Mouse (Mus musculus): Measurements from ENCODE around the gene Ints13.

Ints13 gene

DNA sequence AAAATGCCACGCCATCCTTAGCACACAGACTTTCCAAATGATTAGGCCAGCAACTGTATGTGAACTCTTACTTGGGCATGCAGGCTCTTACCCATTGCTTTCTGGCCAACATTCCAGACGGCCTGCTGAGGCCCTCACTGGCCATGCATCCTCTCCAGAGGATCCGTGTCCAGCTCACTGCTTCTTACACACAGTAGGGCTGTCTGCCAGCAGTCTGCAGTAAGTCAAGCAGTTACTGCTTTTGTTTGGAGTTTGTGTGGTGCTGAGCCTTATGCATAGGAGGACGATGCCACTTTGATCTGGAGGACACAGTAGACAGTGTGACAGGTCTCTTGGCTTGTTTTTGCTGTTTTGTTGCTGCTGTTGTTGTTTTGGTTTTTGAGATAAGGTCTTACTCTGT, 39.0 kb downstream of the Ints13 start:
- no peak for DNase-seq (ENCODE audit: low spot score in 2 of 2)

DNA sequence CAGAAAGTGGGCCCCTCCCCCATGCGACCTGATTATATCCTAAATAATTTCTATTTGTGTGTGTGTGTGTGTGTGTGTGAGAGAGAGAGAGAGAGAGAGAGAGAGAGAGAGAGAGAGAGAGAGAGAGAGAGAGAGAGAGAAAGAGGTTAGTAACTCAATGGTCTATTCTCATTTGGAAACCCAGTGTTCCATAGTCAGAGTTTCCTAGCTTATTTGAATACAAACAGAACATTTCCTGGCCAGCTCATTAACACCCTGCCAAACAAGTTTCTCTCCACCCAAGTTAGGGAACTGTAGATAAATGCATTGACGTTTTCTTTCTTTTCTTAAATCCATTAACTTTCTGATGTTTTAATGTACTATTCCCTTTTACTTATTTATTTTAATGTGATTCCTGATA, 39.6 kb downstream of the Ints13 start:
- no peak for DNase-seq (ENCODE audit: low spot score in 2 of 2)

DNA sequence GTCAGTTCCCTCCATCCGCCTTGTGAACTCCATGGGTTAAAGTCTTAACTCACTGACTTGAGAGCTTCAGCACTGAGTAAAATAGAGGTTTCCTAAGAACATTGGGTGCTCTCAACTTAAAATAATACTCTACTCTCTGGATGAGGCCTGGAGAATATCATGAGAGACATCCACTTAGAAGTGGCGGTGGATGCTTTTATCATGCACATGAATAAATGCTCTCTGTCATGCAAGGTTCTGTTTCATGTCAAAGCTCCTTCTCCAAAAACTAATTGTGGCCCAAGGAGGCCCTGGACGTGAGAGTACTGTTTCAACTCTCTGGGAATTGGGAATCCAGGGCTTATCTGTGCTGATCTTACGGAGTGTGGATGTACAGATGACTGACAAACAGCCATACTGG, 40.5 kb downstream of the Ints13 start:
- DNase-seq (ENCODE audit: low spot score in 2 of 2): no peak

DNA sequence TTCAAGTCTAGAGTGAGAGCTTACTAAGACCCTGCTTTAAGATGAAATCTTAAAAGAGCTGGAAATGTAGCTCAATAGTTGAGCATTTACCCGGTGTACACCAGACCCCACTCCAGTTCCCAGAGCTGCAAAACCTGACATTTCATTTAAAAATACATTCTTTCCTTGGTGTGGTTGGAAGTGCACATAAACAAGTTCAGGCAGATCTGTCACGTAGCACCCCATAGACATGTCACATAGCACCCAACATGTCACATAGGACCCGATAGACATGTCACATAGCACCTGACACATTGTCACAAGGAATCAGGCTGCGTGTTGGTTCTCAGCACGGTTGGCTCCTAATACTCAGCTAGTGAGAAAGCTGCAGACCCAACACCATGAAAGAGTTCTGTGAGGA, 42.1 kb downstream of the Ints13 start:
- no peak for DNase-seq (ENCODE audit: low spot score in 2 of 2)

DNA sequence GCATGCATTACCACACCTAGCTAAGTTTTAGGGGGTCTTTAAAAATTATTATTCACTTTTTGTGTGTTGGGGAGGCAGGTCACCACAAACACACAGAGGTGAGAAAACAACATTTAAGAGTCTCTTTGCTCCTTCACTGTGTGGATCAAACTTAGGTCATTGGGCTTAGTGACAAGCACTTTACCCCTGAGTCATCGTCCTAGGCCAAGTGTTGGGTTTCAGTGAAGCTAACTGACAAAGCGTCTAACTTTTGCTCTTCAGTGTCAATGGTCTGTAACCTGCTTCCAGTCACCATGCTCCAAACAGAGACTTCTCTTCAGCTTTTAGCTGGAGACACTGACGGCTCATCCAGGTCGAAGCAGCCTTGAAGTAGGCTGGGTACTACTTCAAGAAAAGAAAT, 44.5 kb downstream of the Ints13 start:
- no peak for DNase-seq (ENCODE audit: low spot score in 2 of 2)

DNA sequence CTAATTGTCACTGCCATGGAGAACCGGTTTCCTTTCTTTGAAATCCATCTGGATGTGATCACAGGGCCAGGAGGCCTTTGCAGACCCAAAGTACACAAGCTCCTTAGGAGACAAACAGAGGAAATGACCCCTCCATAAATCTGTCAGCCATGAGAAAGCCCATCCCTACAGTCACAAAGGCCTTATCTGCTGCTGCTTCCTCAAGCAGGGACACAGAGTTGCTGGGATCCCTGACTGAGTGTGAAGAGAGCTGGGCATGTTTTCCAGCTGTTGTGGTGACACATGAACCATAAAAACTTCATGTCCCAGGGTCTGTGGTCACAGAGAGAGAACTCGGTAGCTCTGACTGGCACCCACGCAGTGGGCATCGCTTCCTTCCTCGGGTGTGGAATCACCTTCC, 46.9 kb downstream of the Ints13 start:
- no peak for DNase-seq (ENCODE audit: low spot score in 2 of 2)

DNA sequence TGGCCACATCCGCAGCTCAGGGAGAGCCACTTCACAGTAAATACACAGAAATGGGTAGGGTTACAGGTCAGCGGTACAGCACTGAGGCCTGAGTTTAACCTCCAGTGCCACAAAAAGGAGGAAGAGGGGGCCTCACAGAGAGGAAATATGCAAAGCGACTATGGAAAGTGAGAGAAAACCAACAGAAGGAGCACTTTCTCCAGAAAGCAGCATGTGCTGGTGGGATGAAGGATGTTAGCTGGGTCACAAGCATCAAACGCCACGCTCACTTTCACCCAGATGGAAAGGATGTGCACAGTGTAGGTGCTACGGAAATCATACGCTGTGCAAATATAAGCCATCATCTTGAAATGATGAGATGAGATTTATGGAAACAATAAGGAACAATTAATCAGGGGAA, 47.3 kb downstream of the Ints13 start:
- DNase-seq (ENCODE audit: low spot score in 2 of 2): no peak

DNA sequence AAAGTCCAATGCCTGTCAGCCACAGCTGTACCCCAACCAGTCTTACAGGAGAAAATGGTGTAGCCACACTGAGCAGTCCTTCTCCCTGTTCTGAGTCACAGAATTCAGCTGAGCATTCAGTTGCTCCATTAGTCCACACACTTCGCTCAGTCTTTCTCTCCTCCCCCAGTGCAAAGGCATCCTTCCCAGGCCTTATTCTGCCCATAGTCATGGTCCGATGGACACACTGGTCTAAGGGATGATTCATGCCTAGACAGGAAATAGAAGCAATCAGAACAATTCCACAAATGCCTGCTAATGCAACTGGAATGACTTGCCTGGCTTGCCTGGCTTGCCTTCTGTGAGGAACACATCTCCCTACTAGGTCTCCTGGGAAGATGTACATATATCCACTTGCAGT, 50.1 kb downstream of the Ints13 start:
- no peak for DNase-seq (ENCODE audit: low spot score in 2 of 2)

DNA sequence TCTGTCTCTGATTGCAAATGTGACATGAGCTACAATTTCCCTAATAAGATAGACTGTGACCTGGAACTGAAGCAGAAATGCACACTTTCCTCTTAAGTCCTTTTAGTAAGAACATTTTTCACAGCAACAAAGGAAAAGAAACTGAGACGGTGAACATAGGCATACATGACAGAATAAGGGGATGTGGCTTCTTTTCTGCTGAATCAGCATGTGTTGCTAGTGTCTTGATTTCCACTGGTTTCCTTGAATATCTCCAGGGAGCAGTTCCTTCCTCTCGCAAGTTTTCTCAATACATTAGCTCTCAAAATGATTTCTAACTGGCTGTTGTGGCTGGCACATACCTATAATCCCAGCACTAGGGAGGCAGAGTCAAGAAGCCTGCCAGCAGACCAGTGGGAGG, 52.1 kb downstream of the Ints13 start:
- no peak for DNase-seq (ENCODE audit: low spot score in 2 of 2)

DNA sequence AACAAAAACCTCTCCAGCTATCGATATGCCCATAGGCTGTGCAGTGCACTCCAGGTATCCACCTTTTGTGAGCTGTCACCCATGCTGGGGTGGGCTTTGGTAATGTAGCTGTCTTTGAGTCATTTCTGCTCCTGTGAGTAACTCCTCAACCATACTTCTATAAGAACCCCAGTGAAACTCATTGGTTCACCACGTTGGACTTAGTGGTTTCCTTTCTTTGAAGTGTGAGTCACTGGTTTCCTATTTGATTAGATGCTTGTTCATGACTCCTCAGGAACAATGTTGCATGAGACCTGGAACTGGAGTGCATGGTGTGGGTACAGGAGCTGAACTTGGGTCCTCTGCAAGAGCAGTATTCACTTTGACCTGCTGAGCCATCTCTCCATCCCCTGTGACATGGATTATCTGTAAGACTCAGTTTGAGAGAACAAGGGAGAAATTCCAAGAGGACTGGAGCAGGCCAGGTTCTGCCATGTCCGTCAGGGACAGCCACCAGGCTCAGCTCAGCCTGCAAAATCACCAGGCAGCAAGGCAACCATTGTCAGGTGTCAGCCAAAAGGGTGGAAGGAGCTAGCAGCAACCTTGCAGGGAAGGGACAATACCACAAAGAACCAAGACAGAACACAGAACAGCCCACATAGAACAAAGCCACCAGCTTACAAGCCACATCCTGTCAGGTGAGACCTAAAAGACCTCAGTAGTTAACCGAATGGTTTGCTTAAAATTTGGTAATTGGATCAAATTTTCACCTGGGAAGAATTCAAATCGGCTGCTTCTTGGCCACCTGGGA, 56.0 kb downstream of the Ints13 start:
- DNase-seq (ENCODE audit: low spot score in 2 of 2): no peak

DNA sequence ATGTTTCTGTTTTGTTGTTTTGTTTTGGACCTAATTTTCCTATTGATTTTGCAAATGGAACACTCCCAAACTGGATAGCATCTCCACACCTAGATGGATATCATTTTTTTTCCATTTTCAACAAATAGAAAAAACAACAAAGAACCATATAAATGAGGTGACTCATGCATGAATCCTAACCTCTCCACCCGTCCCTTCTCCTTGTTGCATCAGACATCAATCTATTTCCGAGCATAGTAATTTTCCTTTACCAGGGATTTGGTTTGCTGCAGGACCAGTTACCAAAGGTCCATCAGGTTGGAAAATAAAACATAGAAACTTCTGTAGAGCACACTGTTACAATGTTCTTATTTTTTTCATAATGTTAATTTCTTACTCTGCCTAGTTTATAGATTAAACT, 58.6 kb downstream of the Ints13 start:
- DNase-seq (ENCODE audit: low spot score in 2 of 2): no peak

DNA sequence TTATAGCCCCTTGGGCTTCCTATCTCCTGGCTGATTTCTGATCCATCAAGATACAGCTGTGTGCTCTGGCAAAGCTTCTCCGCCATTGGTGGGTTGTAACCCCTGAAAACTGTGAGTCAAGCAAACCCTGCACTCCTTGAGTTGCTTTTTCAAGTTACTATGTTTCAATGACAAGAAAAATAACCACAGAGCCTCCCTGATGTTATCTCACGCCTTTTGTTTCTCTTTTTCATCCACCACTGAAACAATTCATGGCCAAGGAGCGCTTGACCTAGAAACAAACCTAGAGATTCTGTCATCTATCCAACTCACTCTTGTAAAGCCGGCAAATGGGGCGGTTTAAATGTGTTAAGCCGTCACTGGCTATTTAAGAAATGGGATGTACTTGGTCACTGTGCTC, 61.7 kb downstream of the Ints13 start:
- DNase-seq (ENCODE audit: low spot score in 2 of 2): no peak

DNA sequence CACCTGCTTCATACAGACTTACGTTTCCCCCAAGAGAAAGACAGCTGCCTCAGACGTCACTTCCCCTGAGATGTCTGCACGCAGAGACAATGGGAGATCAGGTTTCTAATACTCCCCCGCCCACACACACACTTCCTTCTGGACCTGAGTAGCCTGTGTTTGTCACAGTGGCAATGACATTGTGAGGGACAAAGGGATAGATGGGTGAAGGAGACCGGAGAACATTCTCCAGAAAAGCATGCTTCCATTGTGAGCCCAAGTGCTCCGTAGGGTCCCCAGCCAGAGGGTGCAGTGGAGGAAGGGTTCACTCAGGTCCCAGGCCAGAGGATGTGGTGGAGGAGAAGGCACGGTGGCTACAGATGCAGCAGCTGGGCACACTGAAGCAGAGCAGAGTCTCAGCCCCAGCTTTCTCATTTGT, 63.1 kb downstream of the Ints13 start:
- DNase-seq (ENCODE audit: low spot score in 2 of 2): no peak

DNA sequence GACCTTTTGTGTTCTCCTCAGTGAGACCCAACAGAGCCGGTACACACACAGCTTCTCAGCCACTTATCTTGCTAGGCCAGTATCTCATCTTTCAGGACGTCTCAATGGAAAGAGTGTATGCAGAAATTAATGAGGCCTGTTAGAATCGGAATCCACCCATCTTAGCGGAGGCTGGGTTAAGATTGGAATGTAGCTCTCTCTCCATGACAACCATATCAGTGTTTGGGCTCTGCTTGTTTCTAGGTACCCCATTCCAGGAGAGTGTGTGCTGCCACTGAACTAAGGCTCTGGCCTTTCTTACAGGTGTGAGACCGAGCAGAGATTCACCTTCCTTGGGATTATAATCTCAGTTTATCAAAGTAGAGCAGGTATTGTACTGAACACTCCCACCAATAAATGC, 63.7 kb downstream of the Ints13 start:
- no peak for DNase-seq (ENCODE audit: low spot score in 2 of 2)

DNA sequence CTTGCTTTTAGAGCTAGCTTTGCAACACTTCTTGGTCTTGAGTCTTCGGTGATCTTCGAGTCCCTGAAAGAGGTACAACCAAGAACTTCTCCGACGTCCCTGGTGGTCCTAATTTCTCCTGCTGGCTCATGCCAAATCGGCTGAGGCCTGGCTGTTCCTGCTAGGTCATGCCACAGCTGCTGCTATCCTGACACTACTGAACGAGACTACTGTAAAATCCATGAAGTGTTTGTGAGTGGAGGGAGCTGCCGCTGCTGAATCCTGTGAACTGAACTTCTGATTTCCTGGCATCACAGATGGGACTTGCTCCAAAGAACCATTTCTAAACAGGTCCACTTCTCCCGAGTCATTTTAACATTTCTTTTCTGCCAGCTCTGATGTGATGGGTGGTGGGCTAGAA, 64.3 kb downstream of the Ints13 start:
- no peak for DNase-seq (ENCODE audit: low spot score in 2 of 2)

DNA sequence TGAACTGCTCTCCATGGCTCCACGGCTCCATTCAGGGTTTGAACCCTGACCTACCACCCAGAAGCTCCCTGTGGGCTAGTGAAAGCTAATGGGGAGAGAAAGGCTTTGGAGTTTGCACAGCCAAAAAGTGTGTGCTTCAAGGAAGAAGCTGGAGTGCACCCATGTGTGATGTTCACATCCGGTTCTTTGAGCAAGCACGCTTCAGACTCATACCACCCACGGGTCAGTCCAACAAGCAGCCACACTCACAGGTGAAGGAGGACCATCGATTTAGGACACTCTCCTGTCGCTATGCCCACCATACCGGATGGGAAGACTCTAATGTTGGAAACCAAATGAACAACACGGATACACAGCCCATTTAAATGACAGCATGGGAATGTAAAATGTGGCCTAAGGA, 66.1 kb downstream of the Ints13 start:
- no peak for DNase-seq (ENCODE audit: low spot score in 2 of 2)

DNA sequence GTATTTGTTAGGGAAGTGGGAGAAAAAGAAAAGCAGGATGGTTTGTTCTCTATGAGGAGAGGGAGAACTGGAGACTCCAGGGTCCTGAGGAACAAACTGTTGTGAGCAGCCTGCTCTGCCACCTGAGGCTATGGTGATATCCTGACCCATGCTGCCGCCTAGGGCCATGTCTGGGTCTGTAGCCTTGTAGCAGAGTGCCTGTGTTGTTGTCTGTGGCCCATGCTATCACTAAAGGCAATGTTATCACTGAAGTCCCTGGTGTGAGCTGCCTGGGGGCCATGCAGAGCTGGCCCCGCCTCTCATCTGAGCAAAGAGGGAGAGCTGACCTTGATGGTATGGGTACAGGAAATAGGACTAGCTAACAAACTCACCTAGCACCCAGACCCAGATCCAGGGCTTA, 67.7 kb downstream of the Ints13 start:
- no peak for DNase-seq (ENCODE audit: low spot score in 2 of 2)

DNA sequence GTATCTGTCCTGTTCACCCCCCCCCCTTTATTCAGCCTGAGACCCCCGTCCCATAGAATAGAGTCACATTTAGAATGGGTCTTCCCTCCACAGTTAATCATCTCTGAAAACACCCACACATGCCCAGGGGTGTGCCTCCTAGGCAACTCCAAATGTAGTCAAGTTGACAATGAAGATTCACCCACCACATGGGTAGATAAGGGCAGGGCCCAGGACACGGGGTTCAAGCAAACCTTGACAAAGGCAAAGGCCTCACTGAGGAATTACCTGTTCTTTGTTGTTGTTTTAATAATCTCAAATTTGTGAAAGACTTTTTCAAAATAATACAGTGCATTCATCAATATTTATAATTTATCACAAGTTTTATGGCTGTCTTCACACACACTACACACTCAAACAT, 73.2 kb downstream of the Ints13 start:
- no peak for DNase-seq (ENCODE audit: low spot score in 2 of 2)

DNA sequence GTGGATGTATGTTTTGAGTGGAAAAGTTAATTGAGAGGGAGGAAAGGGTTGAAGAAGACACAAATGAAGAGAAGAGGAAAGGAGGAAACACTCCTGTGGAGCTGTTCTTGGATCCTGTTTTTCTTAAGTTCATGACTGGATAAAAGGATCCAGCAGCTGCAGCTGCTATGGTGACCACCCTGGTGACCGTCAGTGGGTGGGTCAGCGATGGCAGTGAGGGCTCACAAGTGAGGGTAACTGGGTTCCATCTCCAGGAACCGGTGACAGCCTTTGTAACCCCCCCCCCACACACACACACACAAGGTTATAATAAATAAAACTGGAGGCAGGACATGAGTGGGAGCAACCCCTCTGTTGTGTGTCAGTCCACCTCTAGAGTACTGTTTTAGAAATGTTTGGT, 74.8 kb downstream of the Ints13 start:
- no peak for DNase-seq (ENCODE audit: low spot score in 2 of 2)

DNA sequence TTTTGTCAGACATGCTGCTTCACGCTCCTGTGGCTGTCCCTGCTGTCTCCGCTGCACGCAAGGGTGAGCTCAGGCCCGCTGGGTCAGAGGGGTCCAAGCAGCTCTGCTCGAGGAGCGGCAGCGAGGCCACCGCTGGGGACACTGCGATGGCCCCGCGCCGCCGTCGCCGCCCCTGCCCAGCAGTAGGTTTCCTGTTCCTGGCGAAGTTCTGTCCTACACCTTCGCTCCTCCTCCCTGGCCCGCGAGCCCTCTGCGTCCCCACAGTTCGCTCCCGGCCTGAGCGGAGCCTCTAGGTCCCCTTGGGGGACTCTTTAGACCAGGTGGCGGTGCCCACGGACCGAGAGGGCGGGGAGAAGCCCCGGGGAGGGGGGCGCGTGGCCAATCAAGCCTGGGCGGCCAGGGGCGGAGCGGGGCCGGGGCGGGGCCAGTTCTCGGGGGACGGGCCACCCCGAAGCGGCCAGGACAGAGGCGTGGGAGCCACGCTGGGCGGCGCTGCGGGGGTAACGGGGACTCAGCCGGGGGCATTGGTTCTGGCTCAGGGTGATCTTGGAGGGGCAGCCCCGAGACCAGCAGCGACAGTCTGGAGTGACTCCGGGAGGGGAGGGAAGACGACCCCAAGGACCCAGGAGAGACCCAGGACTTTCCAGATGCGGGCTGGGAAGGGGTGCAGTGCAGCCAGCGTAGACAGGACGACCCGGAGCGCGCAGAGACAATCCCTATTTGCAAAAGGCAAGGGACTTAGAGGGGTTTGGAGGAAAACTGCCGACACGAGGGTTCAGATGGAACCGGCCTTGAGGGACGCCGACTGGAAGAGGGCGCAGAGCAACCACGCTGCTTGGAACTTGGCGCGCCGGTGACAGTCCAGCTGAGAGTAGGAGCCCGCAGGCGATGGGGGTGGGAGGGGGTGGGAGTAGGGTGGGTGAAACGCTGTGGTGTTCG, 75.5 kb downstream of the Ints13 start, which contains the start of gene Itpr2:
TSS of gene Itpr2 (minus strand) at position 358 of the 939 bp plus-strand sequence.
- peak; percentile 82 to 87 for DNase-seq (ENCODE audit: low spot score in 2 of 2)

DNA sequence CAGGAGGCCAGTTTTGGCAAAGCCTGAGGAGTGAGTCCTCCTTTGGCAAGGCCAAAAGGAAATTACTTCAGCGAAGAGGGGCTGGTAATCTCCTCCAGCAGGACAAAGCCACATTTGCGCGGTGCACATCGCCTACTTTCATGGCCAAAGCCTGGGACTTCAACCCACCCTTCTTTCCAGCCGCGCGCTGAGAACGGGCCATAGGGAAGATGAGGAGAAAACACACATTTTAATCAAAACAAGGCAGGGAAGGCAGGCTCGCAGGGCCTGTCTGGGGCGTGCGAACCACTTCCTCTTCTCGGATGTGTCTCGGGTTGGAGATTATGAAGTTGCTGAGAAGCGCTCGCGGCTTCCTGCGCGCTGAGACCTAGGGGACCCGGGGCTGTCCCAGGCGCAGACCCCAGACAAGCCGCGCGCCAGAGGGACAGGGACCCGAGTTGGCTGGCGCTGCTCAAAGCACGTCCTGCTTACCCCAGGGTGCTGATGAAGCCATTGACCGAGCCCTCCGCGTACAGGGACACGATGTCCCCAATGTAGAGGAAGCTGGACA, 76.2 kb downstream of the Ints13 start:
- DNase-seq (ENCODE audit: low spot score in 2 of 2): peak; percentile 22 to 58

DNA sequence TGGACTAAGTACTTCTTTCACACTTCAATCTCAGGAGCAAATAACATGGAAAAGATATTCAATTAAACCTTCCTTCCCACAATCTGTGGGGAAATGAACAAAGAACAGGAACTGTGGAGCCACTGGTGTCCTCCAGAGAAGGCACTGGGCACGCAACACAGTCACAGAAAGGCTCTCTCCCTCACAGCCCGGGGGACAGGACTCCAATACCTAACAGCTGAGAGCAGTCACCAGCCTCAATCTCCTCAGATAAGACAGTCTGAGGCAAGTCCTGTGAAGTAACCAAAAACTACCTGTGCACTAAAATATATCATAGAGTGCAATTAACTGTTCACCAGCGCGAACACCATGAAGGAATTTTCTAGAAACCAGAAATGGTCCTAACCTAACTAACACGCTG, 76.9 kb downstream of the Ints13 start:
- DNase-seq (ENCODE audit: low spot score in 2 of 2): no peak

DNA sequence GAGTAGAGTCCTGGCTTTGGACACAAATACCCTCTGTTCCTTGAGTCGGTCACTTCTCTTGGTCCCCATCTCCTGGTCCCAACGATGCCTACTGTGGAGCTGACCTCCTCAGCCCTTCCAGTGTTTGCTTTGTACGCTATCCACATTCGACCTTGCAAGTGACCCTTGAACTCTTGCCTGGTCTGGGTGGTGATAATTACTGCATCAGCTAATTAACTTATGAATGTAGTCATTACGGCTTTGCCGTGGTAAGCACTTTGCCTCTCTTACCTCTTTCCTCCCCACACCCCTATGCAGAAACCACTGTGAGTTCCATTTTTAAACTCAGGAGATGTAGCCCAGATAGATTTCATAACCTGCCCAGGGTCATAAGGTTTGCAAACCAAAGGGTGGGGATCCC, 77.4 kb downstream of the Ints13 start:
- no peak for DNase-seq (ENCODE audit: low spot score in 2 of 2)
